Mouse (Mus musculus): ENCODE measurements around the gene Pax8. TPM values are rescaled to one million over a fixed set of nuclear protein-coding genes. Genes with fewer than 3 reads are reported as not detected.

Gene Pax8
- polyA plus RNA-seq, 1 experiment from 2014 or later = 0.13 TPM

DNA sequence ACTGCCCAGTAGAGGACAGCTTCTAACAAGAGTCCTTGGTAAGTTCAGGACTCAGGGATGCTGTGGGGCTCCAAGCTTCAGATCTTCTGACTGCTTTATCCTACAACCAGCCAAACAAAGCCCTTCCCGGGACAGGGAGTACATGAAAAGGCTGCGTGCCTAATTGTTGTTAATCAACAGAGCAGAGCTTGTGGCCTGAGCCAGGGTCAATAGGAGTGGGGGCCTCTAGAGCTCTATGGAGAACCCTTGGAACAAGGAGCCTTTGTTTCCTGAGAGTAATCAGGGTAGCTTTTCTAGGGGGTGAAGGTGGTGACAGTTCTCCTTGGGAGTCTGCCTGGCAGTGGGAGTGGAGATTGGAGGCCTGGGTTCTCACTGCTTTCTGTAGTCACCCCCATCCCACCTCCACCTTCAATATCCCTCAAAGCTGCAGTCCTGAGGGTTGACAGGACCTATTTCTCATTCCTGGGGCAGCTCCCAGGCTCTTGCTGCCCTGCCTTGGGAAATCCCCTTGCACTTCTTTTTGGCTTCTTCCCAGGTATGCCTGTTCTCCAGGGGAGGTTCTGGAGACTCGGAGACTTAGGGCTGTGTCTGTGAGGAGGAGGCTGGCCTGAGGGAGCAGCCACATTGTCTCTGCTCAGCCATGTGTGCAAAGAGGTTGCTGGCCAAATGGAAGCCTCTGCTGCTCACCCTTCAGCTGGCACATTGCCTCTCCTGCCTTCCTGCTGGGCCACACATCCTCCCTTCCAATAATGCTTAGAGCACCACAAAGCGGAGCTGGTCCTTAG, 67.5 kb downstream of the Pax8 start:
- Histone ChIP-seq H3K9ac (no peak overlapping the region), H3K36me3 (no peaks in the 10 kb centered on the region), H3K4me1 (peaks cover 6% of the 10 kb centered on the region; the same call in 1 of the 2 replicates), H3K4me2 (no peak overlapping the region), H3K27me3 (no peaks in the 10 kb centered on the region), H3K27ac (no peak overlapping the region), H3K9me3 (no peaks in the 10 kb centered on the region), H3K4me3 (no peak overlapping the region)
- 53% methylated on average over 4 of the region's 4 CpGs for WGBS
- ATAC-seq (ENCODE audit: insufficient number of reproducible peaks, low FRiP score, low TSS enrichment, low read depth) = no peak

GRCm38 (mm10) chr2:24405345-24406012, 69.9 kb downstream of the Pax8 start:
- H3K4me2 ChIP-seq = peak overlapping the region; percentile 50
- peak overlapping the region; percentile 28 for H3K4me3 ChIP-seq
- H3K27ac ChIP-seq = no peak overlapping the region
- 12% methylated on average over 23 of the region's 23 CpGs for WGBS
- H3K36me3 ChIP-seq = no peaks in the 10 kb centered on the region
- H3K4me1 ChIP-seq = peaks cover 6% of the 10 kb centered on the region; the same call in 1 of the 2 replicates
- no peak overlapping the region for H3K9ac ChIP-seq
- no peak for ATAC-seq (ENCODE audit: insufficient number of reproducible peaks, low FRiP score, low TSS enrichment, low read depth)
- no peaks in the 10 kb centered on the region for H3K9me3 ChIP-seq
- no peaks in the 10 kb centered on the region for H3K27me3 ChIP-seq

- Histone ChIP-seq H3K4me1 (peaks cover 6% of the 10 kb centered on the region; the same call in 1 of the 2 replicates), H3K36me3 (no peaks in the 10 kb centered on the region), H3K9me3 (no peaks in the 10 kb centered on the region), H3K4me3 (no peak overlapping the region), H3K9ac (no peak overlapping the region), H3K27me3 (no peaks in the 10 kb centered on the region), H3K27ac (no peak overlapping the region), H3K4me2 (no peak overlapping the region)
- ATAC-seq (ENCODE audit: insufficient number of reproducible peaks, low FRiP score, low TSS enrichment, low read depth) = no peak
- 88% methylated on average over 3 of the region's 3 CpGs for WGBS
Observed at GRCm38 (mm10) chr2:24400711-24401110, 74.7 kb downstream of the Pax8 start.

- H3K9me3 ChIP-seq = no peaks in the 10 kb centered on the region
- H3K4me2 ChIP-seq = no peak overlapping the region
- no peaks in the 10 kb centered on the region for H3K36me3 ChIP-seq
- H3K27ac ChIP-seq = no peak overlapping the region
- WGBS = 11% methylated on average over 2 of the region's 2 CpGs
- no peaks in the 10 kb centered on the region for H3K27me3 ChIP-seq
- H3K4me1 ChIP-seq = no peaks in the 10 kb centered on the region
- ATAC-seq (ENCODE audit: insufficient number of reproducible peaks, low FRiP score, low TSS enrichment, low read depth) = no peak
- no peak overlapping the region for H3K9ac ChIP-seq
- no peak overlapping the region for H3K4me3 ChIP-seq
Observed at GRCm38 (mm10) chr2:24397115-24397514, 78.3 kb downstream of the Pax8 start.

DNA sequence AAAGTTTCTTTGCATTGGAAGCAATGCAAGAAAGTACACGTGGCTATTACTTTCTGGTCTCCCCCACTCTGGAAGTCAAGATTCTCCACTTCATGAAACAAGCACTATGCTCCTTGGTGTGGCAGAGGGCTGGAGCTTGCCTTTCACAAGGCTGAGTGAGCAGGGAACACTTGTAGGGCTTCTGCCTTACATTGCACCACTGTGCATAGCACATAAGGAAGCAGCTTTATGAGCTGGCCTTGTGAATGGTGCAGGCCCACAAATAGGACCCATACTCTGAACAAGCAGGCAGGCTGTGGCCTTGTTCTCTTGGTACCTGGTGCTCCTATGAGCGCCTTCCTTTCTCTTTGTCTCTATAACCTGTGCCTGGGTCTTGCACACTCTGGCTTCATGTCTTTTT, 82.1 kb downstream of the Pax8 start:
- Histone ChIP-seq H3K9me3 (no peaks in the 10 kb centered on the region), H3K4me3 (no peak overlapping the region), H3K9ac (no peak overlapping the region), H3K27ac (no peak overlapping the region), H3K27me3 (no peaks in the 10 kb centered on the region), H3K4me2 (no peak overlapping the region), H3K4me1 (no peaks in the 10 kb centered on the region), H3K36me3 (no peaks in the 10 kb centered on the region)
- WGBS = 80% methylated on average over 2 of the region's 2 CpGs
- ATAC-seq (ENCODE audit: insufficient number of reproducible peaks, low FRiP score, low TSS enrichment, low read depth) = no peak

GRCm38 (mm10) chr2:24387361-24388283, 87.8 kb downstream of the Pax8 start:
- WGBS = 87% methylated on average over 4 of the region's 4 CpGs
- Histone ChIP-seq H3K4me3 (no peak overlapping the region), H3K4me2 (no peak overlapping the region), H3K36me3 (no peaks in the 10 kb centered on the region), H3K9ac (no peak overlapping the region), H3K9me3 (no peaks in the 10 kb centered on the region), H3K27ac (no peak overlapping the region), H3K27me3 (no peaks in the 10 kb centered on the region), H3K4me1 (peaks cover 8% of the 10 kb centered on the region; the same call in 1 of the 2 replicates)
- no peak for ATAC-seq (ENCODE audit: insufficient number of reproducible peaks, low FRiP score, low TSS enrichment, low read depth)

- Histone ChIP-seq H3K4me2 (no peak overlapping the region), H3K4me3 (no peak overlapping the region), H3K4me1 (peaks cover 8% of the 10 kb centered on the region; the same call in 1 of the 2 replicates), H3K9me3 (no peaks in the 10 kb centered on the region), H3K9ac (no peak overlapping the region), H3K27ac (no peak overlapping the region), H3K27me3 (no peaks in the 10 kb centered on the region), H3K36me3 (no peaks in the 10 kb centered on the region)
- ATAC-seq (ENCODE audit: insufficient number of reproducible peaks, low FRiP score, low TSS enrichment, low read depth) = no peak
- WGBS = 73% methylated on average over 2 of the region's 2 CpGs
Observed at GRCm38 (mm10) chr2:24386964-24387320, 88.5 kb downstream of the Pax8 start.

GRCm38 (mm10) chr2:24386158-24386963, 89.0 kb downstream of the Pax8 start:
- no peak overlapping the region for H3K4me3 ChIP-seq
- H3K4me2 ChIP-seq = no peak overlapping the region
- no peak overlapping the region for H3K27ac ChIP-seq
- H3K27me3 ChIP-seq = no peaks in the 10 kb centered on the region
- H3K9ac ChIP-seq = no peak overlapping the region
- H3K4me1 ChIP-seq = peaks cover 8% of the 10 kb centered on the region; the same call in 1 of the 2 replicates
- 83% methylated on average over 21 of the region's 21 CpGs for WGBS
- no peak for ATAC-seq (ENCODE audit: insufficient number of reproducible peaks, low FRiP score, low TSS enrichment, low read depth)
- H3K9me3 ChIP-seq = no peaks in the 10 kb centered on the region
- H3K36me3 ChIP-seq = no peaks in the 10 kb centered on the region

DNA sequence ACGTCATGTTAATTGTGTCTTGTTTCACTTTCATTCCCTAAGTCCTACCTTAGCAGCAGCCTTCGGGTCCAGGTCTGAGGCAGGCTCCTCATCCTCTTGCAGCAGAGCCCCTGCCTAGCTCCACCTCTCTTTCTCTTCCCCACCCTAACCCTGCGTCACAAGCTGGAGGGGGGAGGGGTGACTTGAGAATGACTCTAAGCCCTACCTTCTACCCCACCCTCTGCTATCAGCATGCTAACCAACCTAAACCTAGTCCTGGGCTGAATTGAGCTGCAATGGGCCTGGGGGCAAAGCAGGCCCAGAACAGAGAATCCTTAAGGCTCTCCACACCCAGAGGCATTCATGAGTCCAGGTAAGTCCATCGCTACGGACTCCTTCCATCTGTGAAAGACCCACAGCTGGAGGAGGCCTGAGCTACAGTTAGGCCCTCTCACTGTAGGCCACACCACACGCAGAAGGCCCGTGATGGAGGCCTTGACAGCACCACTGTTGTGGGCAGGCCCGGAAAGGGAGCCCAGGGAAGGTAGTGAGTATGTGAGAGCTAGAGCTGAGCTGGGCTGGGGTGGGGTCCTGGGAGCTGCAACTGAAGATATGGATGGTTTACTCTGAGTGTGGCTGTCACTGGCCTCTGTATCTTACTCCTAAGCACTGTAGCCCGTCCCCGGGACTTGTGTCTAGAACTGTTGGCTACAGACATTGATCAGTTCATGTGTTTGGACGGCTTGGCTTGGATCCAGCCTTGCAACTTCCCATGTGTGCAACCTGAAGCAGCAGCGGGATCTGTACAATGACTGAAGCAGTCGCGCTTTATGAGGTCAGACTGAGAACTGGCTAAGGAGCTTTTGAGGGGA, 90.1 kb downstream of the Pax8 start:
- Histone ChIP-seq H3K27ac (no peak overlapping the region), H3K4me1 (peaks cover 8% of the 10 kb centered on the region; the same call in 1 of the 2 replicates), H3K9ac (no peak overlapping the region), H3K4me2 (no peak overlapping the region), H3K36me3 (no peaks in the 10 kb centered on the region), H3K27me3 (no peaks in the 10 kb centered on the region), H3K4me3 (no peak overlapping the region), H3K9me3 (no peaks in the 10 kb centered on the region)
- ATAC-seq (ENCODE audit: insufficient number of reproducible peaks, low FRiP score, low TSS enrichment, low read depth) = no peak
- WGBS = 70% methylated on average over 14 of the region's 14 CpGs

- peaks cover 8% of the 10 kb centered on the region; the same call in 1 of the 2 replicates for H3K4me1 ChIP-seq
- no peak overlapping the region for H3K9ac ChIP-seq
Observed at GRCm38 (mm10) chr2:24384393-24384792, 91.0 kb downstream of the Pax8 start.

More at GRCm38 (mm10) chr2:24384393-24384792, 91.0 kb downstream of the Pax8 start:
- Histone ChIP-seq H3K27ac (no peak overlapping the region), H3K36me3 (no peaks in the 10 kb centered on the region), H3K4me3 (no peak overlapping the region), H3K27me3 (no peaks in the 10 kb centered on the region), H3K9me3 (no peaks in the 10 kb centered on the region), H3K4me2 (no peak overlapping the region)
- no peak for ATAC-seq (ENCODE audit: insufficient number of reproducible peaks, low FRiP score, low TSS enrichment, low read depth)

All from limb, embryonic 15.5 days (tissue).